Mouse (Mus musculus) spleen, adult 2 months (tissue): ENCODE measurements around the gene Esam.

ENCODE experiments used
- CTCF ChIP-seq: fragments of 200-500 bp; IDR thresholded peaks from 2 replicates; pipeline ENCODE4 v1.5.1; 2011; ENCODE audit warnings: mild to moderate bottlenecking, inconsistent platforms; ENCODE audit not compliant: insufficient read depth, insufficient read length, insufficient replicate concordance; ENCODE audit errors: extremely low read depth
- POLR2A ChIP-seq: fragments of 200-500 bp; IDR thresholded peaks from 2 replicates; pipeline ENCODE4 v1.6.1; 2011; ENCODE audit warnings: low read depth, low read length, inconsistent platforms

DNA sequence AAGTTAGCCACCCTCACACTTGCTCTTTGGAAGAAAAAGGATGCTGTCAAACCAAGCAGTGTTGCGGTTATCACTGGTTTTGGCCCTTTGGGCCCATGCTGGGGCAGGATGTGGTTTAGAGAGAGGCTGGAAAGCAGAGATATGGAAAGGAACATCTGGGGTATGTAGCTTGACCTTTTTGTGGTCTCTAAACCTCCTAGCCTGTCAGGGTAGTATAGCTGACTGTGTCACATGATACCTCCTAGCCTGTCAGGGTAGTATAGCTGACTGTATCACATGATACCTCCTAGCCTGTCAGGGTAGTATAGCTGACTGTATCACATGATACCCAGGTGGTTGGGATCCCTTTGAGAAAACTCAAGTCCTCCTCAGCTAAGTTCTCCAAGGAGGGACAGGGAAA, 26.4 kb downstream of the Esam start:
- TF ChIP-seq CTCF (no peak), POLR2A (no peak)
